ENCODE assay signal across 20 mouse cellular contexts in genomic region chr11:8602606-8603005, GRCm38 (mm10).
A peak's percentile ranks its signal among the peaks of the same experiment; 100 is the strongest.
DNase-seq lines count a peak whose midpoint lies in the region; ATAC-seq lines count a peak whose summit lies in the region.
"Had no signal": no experiment of that assay in that cellular context is flagged by ENCODE, and none has a peak within 500 bp of the region (broad histone marks: within the 10 kb centered on the region; RNA-seq: fewer than 3 reads in every experiment).

No protein-coding gene starts in this region.

- 0 out of 2 replicates have a peak, but pooled peaks cover 2% of the 10 kb centered on the region for H3K4me1 ChIP-seq in forebrain, embryonic 16.5 days (replicated peaks; ENCODE audit: control insufficient read depth, insufficient read depth, low read length)
- H3K4me1 ChIP-seq in forebrain, embryonic 13.5 days, result no peaks in the 10 kb centered on the region
- peaks cover 16% of the 10 kb centered on the region for H3K4me1 ChIP-seq in kidney, embryonic 15.5 days
- H3K4me1 ChIP-seq: forebrain, embryonic 15.5 days had no signal

- no peaks in the 10 kb centered on the region for H3K27me3 ChIP-seq in forebrain, embryonic 16.5 days (replicated peaks; ENCODE audit: control insufficient read depth, insufficient read depth, low read length)
- no peaks in the 10 kb centered on the region for H3K27me3 ChIP-seq in forebrain, embryonic 13.5 days
- H3K27me3 ChIP-seq in kidney, embryonic 15.5 days, result no peaks in the 10 kb centered on the region
- H3K27me3 ChIP-seq: forebrain, embryonic 15.5 days; hindbrain, embryonic 15.5 days; liver, embryonic 15.5 days; neural tube, embryonic 13.5 days had no signal

- H3K4me3 ChIP-seq in forebrain, embryonic 16.5 days (replicated peaks; ENCODE audit: low read length), result no peak overlapping the region
- H3K4me3 ChIP-seq in forebrain, embryonic 13.5 days, result no peak overlapping the region
- H3K4me3 ChIP-seq in kidney, embryonic 15.5 days (replicated peaks), result no peak overlapping the region
- H3K4me3 ChIP-seq: forebrain, embryonic 15.5 days; hindbrain, embryonic 15.5 days; liver, embryonic 15.5 days; neural tube, embryonic 13.5 days had no signal

- DNase-seq in kidney, adult 18-20 months, result no peak
- DNase-seq in adipocyte (ENCODE audit: low spot score), result peak; percentile 56
- DNase-seq in cerebellum, postnatal 36 days, result peak; percentile 23 to 28
- no peak for DNase-seq in frontal cortex, postnatal 14 days (ENCODE audit: low spot score in 2 of 2)
- DNase-seq: adrenal gland, adult 2 months; heart, postnatal 14 days; kidney, adult 8-10 months; kidney, postnatal 36 days; layer of hippocampus, adult 9-11 months; lung, postnatal 14 days; right cerebral cortex, postnatal 25 days; thymus, postnatal 36 days had no signal

- no peaks in the 10 kb centered on the region for H3K9me3 ChIP-seq in forebrain, embryonic 16.5 days (ENCODE audit: control insufficient read depth, low read length)
- no peaks in the 10 kb centered on the region for H3K9me3 ChIP-seq in forebrain, embryonic 13.5 days (replicated peaks)
- H3K9me3 ChIP-seq in kidney, embryonic 15.5 days (replicated peaks), result no peaks in the 10 kb centered on the region
- H3K9me3 ChIP-seq: forebrain, embryonic 15.5 days; hindbrain, embryonic 15.5 days; liver, embryonic 15.5 days had no signal

- WGBS in forebrain, embryonic 16.5 days, result 78% methylated on average over 1 of the region's 1 CpGs
- 95% methylated on average over 1 of the region's 1 CpGs for WGBS in forebrain, embryonic 13.5 days
- 86% methylated on average over 1 of the region's 1 CpGs for WGBS in kidney, embryonic 15.5 days

- no peak overlapping the region for H3K9ac ChIP-seq in forebrain, embryonic 16.5 days (replicated peaks; ENCODE audit: low read depth, low read length)
- H3K9ac ChIP-seq in forebrain, embryonic 13.5 days, result no peak overlapping the region
- H3K9ac ChIP-seq in kidney, embryonic 15.5 days, result no peak overlapping the region
- H3K9ac ChIP-seq: forebrain, embryonic 15.5 days; hindbrain, embryonic 15.5 days; liver, embryonic 15.5 days; neural tube, embryonic 13.5 days had no signal

- peak; percentile 45; the same call in 1 of the 2 replicates for ATAC-seq in forebrain, embryonic 16.5 days
- ATAC-seq in forebrain, embryonic 13.5 days, result no peak
- 0 out of 2 replicates have a peak, but pooled peaks have one; percentile 15 for ATAC-seq in kidney, embryonic 15.5 days (replicated peaks; ENCODE audit: low FRiP score)
- ATAC-seq: forebrain, embryonic 15.5 days had no signal

- H3K27ac ChIP-seq in forebrain, embryonic 16.5 days (ENCODE audit: low read length), result no peak overlapping the region
- no peak overlapping the region for H3K27ac ChIP-seq in forebrain, embryonic 13.5 days
- H3K27ac ChIP-seq in kidney, embryonic 15.5 days, result no peak overlapping the region
- H3K27ac ChIP-seq: forebrain, embryonic 15.5 days; hindbrain, embryonic 15.5 days; liver, embryonic 15.5 days; neural tube, embryonic 13.5 days had no signal

- H3K4me2 ChIP-seq in forebrain, embryonic 16.5 days (ENCODE audit: low read length), result no peak overlapping the region
- no peak overlapping the region for H3K4me2 ChIP-seq in forebrain, embryonic 13.5 days
- no peak overlapping the region for H3K4me2 ChIP-seq in kidney, embryonic 15.5 days
- H3K4me2 ChIP-seq: forebrain, embryonic 15.5 days; heart, embryonic 11.5 days; hindbrain, embryonic 15.5 days; liver, embryonic 15.5 days; neural tube, embryonic 13.5 days had no signal

- H3K36me3 ChIP-seq in forebrain, embryonic 16.5 days (ENCODE audit: control insufficient read depth, insufficient read depth), result no peaks in the 10 kb centered on the region
- no peaks in the 10 kb centered on the region for H3K36me3 ChIP-seq in forebrain, embryonic 13.5 days (ENCODE audit: poor library complexity, severe bottlenecking)
- H3K36me3 ChIP-seq in kidney, embryonic 15.5 days, result peaks cover 46% of the 10 kb centered on the region
- H3K36me3 ChIP-seq: forebrain, embryonic 15.5 days; hindbrain, embryonic 15.5 days; liver, embryonic 15.5 days; neural tube, embryonic 13.5 days had no signal

Comparison
In these comparisons a context has a peak if more than half of its experiments do, and no peak if none do; other contexts are left out.
1. DNase-seq: peak in adipocyte (single experiment) and cerebellum, postnatal 36 days (2 of 2); none in kidney, adult 18-20 months (single experiment) and frontal cortex, postnatal 14 days (0 of 2).